Mouse (Mus musculus) Patski (cell line): ENCODE results near the gene Aldh4a1. TPM values are rescaled to one million over a fixed set of nuclear protein-coding genes. Genes with fewer than 3 reads are reported as not detected.

Source experiments
- ATAC-seq: fragments of 100-300 bp; one replicate; pipeline ENCODE4 v1.8.0; 2021
- CTCF ChIA-PET: fragments of 350-600 bp; sonication (Branson Sonifier 250); formaldehyde crosslinking; loops from one replicate; lab custom pipeline; 2022; ENCODE audit warnings: inconsistent platforms; lab: Charles Lee
- POLR2A ChIA-PET: fragments of 350-600 bp; sonication (Branson Sonifier 250); formaldehyde crosslinking; loops from one replicate; lab custom pipeline; 2022; ENCODE audit warnings: antibody characterized with exemption, inconsistent platforms; lab: Charles Lee
- DNase-seq: peaks from one replicate; pipeline ENCODE4 v3.0.0-alpha.2; 2011; ENCODE audit warnings: low read depth, low spot score
- H3K27me3 ChIP-seq: fragments of 371-371 bp; one replicate; pipeline ENCODE4 v1.5.1; 2021
- CTCF ChIP-seq: fragments of 100-300 bp; IDR thresholded peaks from one replicate; pipeline ENCODE4 v1.5.1; 2021
- in situ Hi-C: fragments of 300-500 bp; cut with MboI; formaldehyde crosslinking; loops from 3 replicates; pipeline ENCODE4 v1.11.1; 2018; ENCODE audit warnings: low pct_unique_long_range_greater_than_20kb, mixed read lengths
- polyA plus RNA-seq: library from polyadenylated mRNA; unstranded; gene quantifications from one replicate; pipeline ENCODE4 v1.2.3, GENCODE M21; 2021

The Aldh4a1 gene
- polyA plus RNA-seq, 1 experiment from 2014 or later, result 34.4 TPM

DNA sequence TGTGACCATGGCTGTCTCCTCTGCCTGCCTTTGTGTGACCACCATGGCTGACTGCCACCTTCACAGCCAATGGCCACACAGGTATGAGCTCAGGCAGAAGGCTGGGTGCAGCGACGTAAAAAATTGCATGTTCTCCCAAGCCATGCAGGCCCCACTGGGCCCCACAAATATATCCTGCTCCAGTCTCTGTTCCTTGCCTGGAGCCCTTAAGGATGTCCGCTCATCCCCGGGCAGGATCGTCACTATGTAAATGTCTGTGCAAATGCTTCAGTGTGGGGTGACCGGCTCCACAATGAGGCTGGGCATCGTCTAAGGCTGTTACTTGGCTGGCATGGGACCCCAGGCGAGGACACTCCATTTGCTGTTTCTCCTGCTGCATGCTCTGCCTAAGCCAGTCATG, 30.6 kb downstream of the Aldh4a1 start, which contains the start of gene Tas1r2:
Tas1r2 (plus strand) TSS at position 301 of the 400 bp plus-strand sequence.
- TF ChIP-seq CTCF, result no peak
- CTCF ChIA-PET, result no interaction called here
- DNase-seq (no peak), ATAC-seq (no peak)
- in situ Hi-C loops, result no loop called here
- H3K27me3 ChIP-seq, result no peaks in the 10 kb centered on the region
- POLR2A ChIA-PET, result no interaction called here

DNA sequence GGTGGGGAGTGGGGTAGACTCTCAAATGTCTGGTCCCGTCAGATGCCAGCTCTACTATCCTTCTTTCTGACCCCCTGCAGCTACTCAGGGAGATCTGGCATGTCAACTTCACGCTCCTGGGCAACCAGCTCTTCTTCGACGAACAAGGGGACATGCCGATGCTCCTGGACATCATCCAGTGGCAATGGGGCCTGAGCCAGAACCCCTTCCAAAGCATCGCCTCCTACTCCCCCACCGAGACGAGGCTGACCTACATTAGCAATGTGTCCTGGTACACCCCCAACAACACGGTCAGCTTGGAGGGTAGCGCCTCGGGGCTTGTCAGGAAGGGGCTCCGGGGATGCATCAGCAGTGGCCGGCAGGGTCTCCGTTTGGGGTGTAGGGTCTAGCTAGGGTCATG, 39.2 kb downstream of the Aldh4a1 start:
- no peak for ATAC-seq
- CTCF ChIA-PET, result interaction anchor here (1.3 to 1.8 kb wide), 2 partner anchors 8 to 17 kb away, joined by 4 to 12 read pairs; no protein-coding TSS in a partner anchor

DNA sequence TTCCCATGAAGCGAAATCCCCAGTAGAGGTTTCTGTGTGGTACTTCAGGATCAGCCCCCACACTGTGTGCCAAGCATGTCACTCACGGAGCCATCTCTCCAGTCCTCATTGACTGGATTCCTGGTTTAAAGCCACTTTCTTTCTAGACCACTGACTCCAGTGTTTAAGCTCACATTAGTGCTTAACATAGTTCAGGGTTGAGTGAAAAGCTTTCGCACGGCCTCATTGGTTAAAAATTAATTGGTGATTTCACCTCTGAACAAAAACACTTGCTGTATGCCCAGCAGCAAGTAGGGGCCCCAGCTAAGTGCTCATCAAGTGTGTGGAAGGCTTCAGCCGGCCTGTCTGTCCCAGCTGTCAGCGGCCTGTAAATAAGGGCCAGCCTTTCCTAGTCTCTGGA, 45.0 kb downstream of the Aldh4a1 start:
- POLR2A ChIA-PET, result interaction anchor here (0.6 to 1.3 kb wide), 3 partner anchors 23 to 47 kb away, joined by 3 to 5 read pairs (median 4); no protein-coding TSS in a partner anchor
- no peak for TF ChIP-seq CTCF
- peak; percentile 76 for ATAC-seq
- CTCF ChIA-PET, result interaction anchor here (2.2 to 4.5 kb wide), 2 partner anchors 21 to 23 kb away, joined by 12 to 26 read pairs; no protein-coding TSS in a partner anchor
- no peaks in the 10 kb centered on the region for H3K27me3 ChIP-seq
- in situ Hi-C loops, result no loop called here
- DNase-seq, result peak; percentile 50

More for the DNA sequence above, 39.2 kb downstream of the Aldh4a1 start:
- no peak for TF ChIP-seq CTCF
- POLR2A ChIA-PET, result no interaction called here
- no peaks in the 10 kb centered on the region for H3K27me3 ChIP-seq
- in situ Hi-C loops, result no loop called here
- DNase-seq, result no peak

DNA sequence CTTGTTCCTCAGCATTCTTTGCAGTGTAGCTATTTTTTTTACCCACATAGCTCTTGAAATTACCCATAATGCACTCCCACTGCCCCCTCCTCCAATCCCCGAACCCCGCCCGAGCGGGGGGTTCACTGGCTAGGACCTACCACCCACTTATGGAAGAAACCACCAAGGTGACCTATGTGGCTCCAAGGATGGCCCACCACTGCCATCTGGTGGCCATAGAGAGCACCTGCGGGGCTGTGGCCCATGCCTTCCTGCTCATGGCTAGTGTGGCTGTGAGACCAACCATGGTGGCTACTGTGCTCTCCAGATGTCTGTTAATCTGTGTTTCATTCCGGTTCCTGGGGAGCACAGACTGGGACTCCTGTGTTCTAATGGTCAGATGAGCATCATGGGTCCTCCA, 47.2 kb downstream of the Aldh4a1 start:
- DNase-seq (no peak), ATAC-seq (no peak)
- ChIA-PET CTCF (interaction anchor here (0.8 to 4.5 kb wide), 4 partner anchors 8 to 31 kb away, joined by 3 to 26 read pairs (median 4); no protein-coding TSS in a partner anchor), POLR2A (no interaction called here)
- no peaks in the 10 kb centered on the region for H3K27me3 ChIP-seq
- in situ Hi-C loops, result no loop called here
- TF ChIP-seq CTCF, result no peak

DNA sequence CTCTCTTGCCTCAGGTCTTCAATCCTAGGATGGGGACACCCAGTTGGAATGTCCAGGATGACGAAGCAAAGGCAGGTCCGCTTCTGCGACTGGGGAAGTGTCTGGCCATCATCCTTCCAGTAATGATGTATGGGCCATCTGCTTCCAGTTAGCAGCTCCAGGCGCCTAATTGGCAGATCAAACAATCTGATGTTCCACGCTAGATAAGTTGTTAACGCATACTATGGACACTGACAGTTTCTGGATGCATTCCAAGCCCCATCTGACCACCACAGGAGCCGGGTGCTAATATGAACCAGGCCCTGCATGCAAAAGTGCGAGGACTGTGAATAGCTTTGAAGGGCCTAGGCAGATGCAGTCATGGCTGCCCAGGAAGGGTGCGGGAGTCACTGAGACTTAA, 53.0 kb downstream of the Aldh4a1 start:
- no peak for ATAC-seq

DNA sequence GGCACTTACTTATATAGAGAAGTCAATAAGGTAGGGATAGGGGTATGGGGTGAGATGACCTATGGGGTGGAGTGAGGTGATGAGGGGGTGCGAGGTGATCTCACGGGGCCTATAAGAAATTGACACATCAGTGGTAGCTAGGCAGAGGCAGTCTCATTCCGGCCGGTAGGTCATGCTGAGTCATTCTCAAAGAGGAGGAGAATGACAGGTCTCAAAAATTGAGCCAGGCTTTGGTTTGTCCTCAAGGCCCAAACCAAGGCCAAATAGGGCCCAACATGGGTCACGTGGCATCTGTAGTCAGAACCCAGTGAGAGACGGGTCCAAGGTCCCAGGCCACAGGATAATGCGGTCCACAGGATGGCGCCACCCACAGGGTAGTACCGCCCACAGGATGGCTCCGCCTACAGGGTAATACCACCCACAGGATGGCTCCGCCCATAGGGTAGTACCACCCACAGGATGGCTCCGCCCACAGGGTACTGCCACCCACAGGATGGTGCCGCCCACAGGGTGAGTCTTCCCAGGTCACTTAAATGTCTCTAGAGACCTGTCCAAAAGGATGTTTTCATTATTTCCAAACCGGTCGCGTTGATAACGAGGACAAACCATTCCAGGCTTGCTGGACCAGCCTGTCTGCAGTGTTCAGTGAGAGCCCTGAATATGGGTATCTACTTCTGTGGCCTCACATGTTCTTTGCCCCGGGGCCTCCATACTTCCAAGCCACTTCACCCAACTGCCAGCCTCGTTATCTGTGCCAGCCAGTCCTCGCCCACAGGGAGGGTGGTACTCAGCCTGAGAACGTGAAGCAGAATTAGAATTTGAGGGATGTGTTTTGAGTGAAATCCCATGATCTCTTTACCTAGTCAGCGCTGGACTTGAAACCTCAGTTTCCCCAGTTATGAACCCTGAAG, 61.3 kb downstream of the Aldh4a1 start:
- TF ChIP-seq CTCF, result no peak
- in situ Hi-C loops, result loop anchor here (5.0 kb wide), 1 partner anchor 173 kb away; no protein-coding TSS in a partner anchor
- CTCF ChIA-PET, result interaction anchor here (0.9 to 1.2 kb wide), 4 partner anchors 15 to 205 kb away, joined by 3 to 4 read pairs (median 3); no protein-coding TSS in a partner anchor
- POLR2A ChIA-PET, result no interaction called here
- H3K27me3 ChIP-seq, result no peaks in the 10 kb centered on the region
- ATAC-seq, result no peak
- no peak for DNase-seq

More for the DNA sequence above, 53.0 kb downstream of the Aldh4a1 start:
- TF ChIP-seq CTCF, result no peak
- in situ Hi-C loops, result no loop called here
- DNase-seq, result no peak
- POLR2A ChIA-PET, result no interaction called here
- CTCF ChIA-PET, result no interaction called here
- H3K27me3 ChIP-seq, result no peaks in the 10 kb centered on the region

DNA sequence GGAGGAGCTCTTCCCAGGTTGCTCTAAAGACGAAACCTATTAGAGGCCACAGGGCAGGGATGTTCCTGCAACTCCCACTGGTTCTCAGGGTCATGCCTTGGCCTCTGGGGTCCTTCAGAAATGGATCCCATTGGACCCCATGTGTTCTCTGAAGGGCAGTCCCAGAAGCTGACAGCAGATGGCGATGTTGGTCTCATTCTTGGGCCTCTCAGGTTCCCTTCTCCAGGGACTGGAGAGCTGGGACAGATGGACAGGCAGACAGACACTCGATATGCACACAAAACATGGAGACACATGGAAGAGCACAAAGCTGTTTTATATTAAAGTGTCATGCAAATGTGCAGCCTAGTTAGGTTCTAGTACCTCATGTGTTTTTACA, 62.0 kb downstream of the Aldh4a1 start:
- POLR2A ChIA-PET, result no interaction called here
- CTCF ChIA-PET, result interaction anchor here (1.0 to 1.2 kb wide), 4 partner anchors 15 to 205 kb away, joined by 3 to 4 read pairs (median 3); no protein-coding TSS in a partner anchor
- peak; percentile 81 for TF ChIP-seq CTCF
- no peaks in the 10 kb centered on the region for H3K27me3 ChIP-seq
- ATAC-seq, result no peak
- DNase-seq, result no peak
- in situ Hi-C loops, result loop anchor here (5.0 kb wide), 1 partner anchor 173 kb away; no protein-coding TSS in a partner anchor

DNA sequence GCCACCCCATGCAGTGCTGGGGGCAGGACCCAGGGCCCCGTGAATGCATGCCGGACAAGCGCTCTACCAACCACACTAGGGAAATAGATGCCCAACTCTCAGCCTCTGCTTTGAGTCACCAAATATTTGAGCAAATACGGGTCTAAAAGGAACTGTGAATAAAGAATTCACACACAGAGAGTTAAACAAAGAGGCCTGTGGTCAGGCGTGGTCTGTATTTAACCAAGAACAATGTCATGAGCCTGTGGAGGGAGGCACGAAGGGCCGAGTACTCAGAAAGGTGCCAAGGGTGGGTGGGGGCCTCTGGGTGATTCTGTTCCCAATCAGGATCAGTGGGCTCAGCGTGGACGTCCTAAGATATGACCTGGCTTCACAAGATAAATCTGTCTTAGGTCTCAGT, 65.4 kb downstream of the Aldh4a1 start:
- no peak for TF ChIP-seq CTCF
- POLR2A ChIA-PET, result no interaction called here
- no peak for DNase-seq
- CTCF ChIA-PET, result no interaction called here
- no peaks in the 10 kb centered on the region for H3K27me3 ChIP-seq
- in situ Hi-C loops, result no loop called here
- ATAC-seq, result no peak

DNA sequence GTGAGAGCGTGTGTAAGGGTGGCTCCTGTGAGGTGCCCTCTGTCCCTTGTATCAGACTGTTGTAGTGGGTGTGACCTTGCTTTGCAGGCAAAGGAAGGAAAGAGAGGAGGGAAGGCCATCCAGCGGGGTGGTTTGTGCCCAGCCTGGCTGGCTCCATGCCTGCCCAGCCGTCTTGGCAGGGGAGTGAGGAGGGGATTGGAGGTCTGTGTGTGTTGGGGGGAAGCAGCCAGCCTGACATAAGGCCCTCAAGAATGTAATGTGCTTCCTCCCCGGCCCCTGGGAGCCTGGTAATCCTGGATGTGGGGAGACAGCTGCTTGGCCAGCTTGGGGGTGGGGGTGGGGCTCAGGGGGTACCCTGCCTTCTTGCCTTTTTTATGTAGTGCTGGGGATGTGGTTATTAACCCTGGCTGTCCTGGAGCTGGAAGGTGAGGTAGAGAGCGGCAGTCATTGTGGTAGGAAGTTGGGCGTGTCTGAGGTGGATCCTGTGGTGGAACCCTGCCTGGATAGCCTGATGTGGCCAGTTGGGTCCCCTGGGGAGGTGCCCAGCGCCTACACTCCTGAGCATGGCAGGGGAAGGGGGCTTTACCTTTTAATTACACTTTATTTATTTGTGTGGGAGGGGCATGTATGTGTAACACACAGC, 67.1 kb downstream of the Aldh4a1 start:
- ChIA-PET POLR2A (no interaction called here), CTCF (no interaction called here)
- H3K27me3 ChIP-seq, result no peaks in the 10 kb centered on the region
- DNase-seq (no peak), ATAC-seq (no peak)
- in situ Hi-C loops, result loop anchor here (10.0 kb wide), 1 partner anchor 65 kb away; no protein-coding TSS in a partner anchor
- no peak for TF ChIP-seq CTCF

DNA sequence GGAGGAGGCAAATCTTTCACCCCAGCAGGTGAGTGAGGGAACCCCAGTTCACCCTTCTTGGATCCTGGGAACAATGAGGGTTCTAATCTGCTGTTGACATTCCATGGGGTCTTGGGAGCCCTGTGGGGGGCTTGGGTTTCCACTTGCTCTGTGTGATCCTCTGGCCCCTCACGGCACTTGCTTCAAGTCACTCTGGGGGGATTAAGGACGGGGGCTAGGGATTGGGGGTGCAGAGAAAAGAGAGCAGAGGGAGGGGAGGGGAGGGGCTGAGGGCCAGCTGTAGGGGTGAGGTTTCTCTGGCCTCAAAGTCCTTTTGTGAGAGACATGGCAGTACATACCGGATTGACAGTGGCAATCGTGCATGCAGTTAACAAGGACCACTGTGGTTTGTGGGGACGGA, 70.6 kb downstream of the Aldh4a1 start:
- H3K27me3 ChIP-seq, result no peaks in the 10 kb centered on the region
- DNase-seq (no peak), ATAC-seq (no peak)
- no peak for TF ChIP-seq CTCF
- POLR2A ChIA-PET, result no interaction called here
- in situ Hi-C loops, result loop anchor here (10.0 kb wide), 1 partner anchor 61 kb away; no protein-coding TSS in a partner anchor
- CTCF ChIA-PET, result no interaction called here
